11 mouse cellular contexts compared by ENCODE assay signal in the genomic region with DNA sequence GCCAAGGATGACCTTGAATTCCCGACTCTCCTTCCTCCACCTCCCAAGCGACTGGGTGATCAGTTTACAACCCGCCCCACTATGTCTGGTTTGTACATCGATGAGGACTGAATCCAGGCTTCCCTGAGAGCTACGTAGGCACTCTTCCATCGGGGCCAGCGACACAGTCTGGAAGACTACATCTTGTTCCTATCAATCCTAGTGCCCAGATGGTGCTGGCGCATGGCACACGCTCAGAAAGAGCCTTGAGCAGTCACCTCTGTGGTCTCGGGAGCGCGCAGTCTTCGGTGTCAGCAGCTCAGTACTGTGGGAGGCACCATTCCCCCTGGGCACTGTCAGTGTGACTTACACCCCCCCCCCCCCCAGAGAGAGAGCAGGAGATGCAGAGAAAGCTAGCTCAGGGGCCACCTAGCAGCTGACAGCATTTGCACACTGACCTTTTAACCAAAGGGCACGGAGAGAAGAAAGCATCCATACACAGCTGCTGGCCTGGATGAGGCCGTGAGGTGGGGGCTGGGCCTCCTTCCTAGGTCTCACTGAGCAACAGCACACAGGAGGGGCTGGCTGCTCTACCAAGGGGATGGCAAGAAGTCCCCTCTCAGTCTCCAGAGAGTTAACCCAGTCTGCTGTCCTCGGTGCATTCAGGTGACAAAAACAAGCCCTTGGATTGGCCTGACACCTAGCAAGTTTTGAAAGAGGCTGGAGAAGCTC. TPM values are rescaled to one million over a fixed set of nuclear protein-coding genes. Genes with fewer than 3 reads are reported as not detected.
DNase-seq lines count a peak whose midpoint lies in the region; ATAC-seq and TF ChIP-seq lines count a peak whose summit lies in the region.
"Had no signal": no experiment of that assay in that cellular context is flagged by ENCODE, and none has a peak within 500 bp of the region (broad histone marks: within the 10 kb centered on the region; RNA-seq: fewer than 3 reads in every experiment).

No protein-coding gene starts in this region.

- H3K9me3 ChIP-seq in hindbrain, postnatal 0 days (ENCODE audit: low read length), result no peaks in the 10 kb centered on the region
- no peaks in the 10 kb centered on the region for H3K9me3 ChIP-seq in lung, postnatal 0 days (ENCODE audit: low read length)

- no peak for TF ChIP-seq EP300 in lung, postnatal 0 days (IDR thresholded peaks at IDR 0.05)

- no peaks in the 10 kb centered on the region for H3K27me3 ChIP-seq in hindbrain, postnatal 0 days (ENCODE audit: insufficient read depth, low read length)
- H3K27me3 ChIP-seq in lung, postnatal 0 days (replicated peaks; ENCODE audit: insufficient read depth, low read length), result no peaks in the 10 kb centered on the region

- no peak overlapping the region for H3K4me3 ChIP-seq in layer of hippocampus, adult 2 months
- H3K4me3 ChIP-seq in hindbrain, postnatal 0 days (ENCODE audit: low read length), result no peak overlapping the region
- no peak overlapping the region for H3K4me3 ChIP-seq in lung, postnatal 0 days (ENCODE audit: low read depth, low read length)
- H3K4me3 ChIP-seq: left cerebral cortex, adult 2 months had no signal

- peaks cover 38% of the 10 kb centered on the region for H3K4me1 ChIP-seq in hindbrain, postnatal 0 days (ENCODE audit: insufficient read depth, low read length)
- peaks cover 24% of the 10 kb centered on the region for H3K4me1 ChIP-seq in lung, postnatal 0 days (ENCODE audit: insufficient read depth, low read depth, low read length)

- no peak for TF ChIP-seq CTCF in layer of hippocampus, adult 2 months (conservative IDR thresholded peaks at IDR 0.05)
- TF ChIP-seq CTCF in hindbrain, postnatal 0 days (IDR thresholded peaks at IDR 0.05; ENCODE audit: low read depth), result no peak
- TF ChIP-seq CTCF in lung, postnatal 0 days (IDR thresholded peaks at IDR 0.05), result no peak

- H3K36me3 ChIP-seq in hindbrain, postnatal 0 days (ENCODE audit: insufficient read depth, low read length), result no peaks in the 10 kb centered on the region
- no peaks in the 10 kb centered on the region for H3K36me3 ChIP-seq in lung, postnatal 0 days (ENCODE audit: insufficient read depth, low read length)

- H3K4me2 ChIP-seq in hindbrain, postnatal 0 days (ENCODE audit: low read depth, low read length), result no peak overlapping the region
- no peak overlapping the region for H3K4me2 ChIP-seq in lung, postnatal 0 days (replicated peaks; ENCODE audit: low read depth, low read length)

- no peak for DNase-seq in layer of hippocampus, adult 2 months (ENCODE audit: low spot score in 2 of 2)
- DNase-seq in layer of hippocampus, postnatal 10 days (ENCODE audit: low spot score in 2 of 2), result no peak
- peak; percentile 65 for DNase-seq in embryo, embryonic 9.5 days (ENCODE audit: extremely low spot score)
- DNase-seq in hindbrain, postnatal 0 days (ENCODE audit: low spot score), result no peak
- peak; percentile 73 for DNase-seq in retina, embryonic 14.5 days (ENCODE audit: low spot score)
- DNase-seq in lung, postnatal 0 days (ENCODE audit: low spot score), result no peak
- DNase-seq in spleen, postnatal 10 days (ENCODE audit: low spot score in 2 of 2), result no peak
- DNase-seq: adrenal gland, postnatal 25 days; heart, postnatal 14 days; lung, postnatal 4 days had no signal

- no peak overlapping the region for H3K9ac ChIP-seq in hindbrain, postnatal 0 days (replicated peaks; ENCODE audit: low read length)
- H3K9ac ChIP-seq in lung, postnatal 0 days (replicated peaks; ENCODE audit: low read depth), result no peak overlapping the region

- 45% methylated on average over 16 of the region's 16 CpGs for WGBS in hindbrain, postnatal 0 days
- 70% methylated on average over 16 of the region's 16 CpGs for WGBS in lung, postnatal 0 days

- H3K27ac ChIP-seq in layer of hippocampus, adult 2 months, result peak overlapping the region; percentile 79
- peak overlapping the region; percentile 32 for H3K27ac ChIP-seq in hindbrain, postnatal 0 days
- H3K27ac ChIP-seq in lung, postnatal 0 days (ENCODE audit: low read length), result no peak overlapping the region
- H3K27ac ChIP-seq: left cerebral cortex, adult 2 months had no signal

- ATAC-seq in hindbrain, postnatal 0 days, result no peak
- no peak for ATAC-seq in lung, postnatal 0 days

RNA-seq across cellular contexts. Expression of a gene that starts 10.3 kb away (rescaled TPM):
- total RNA-seq in layer of hippocampus, adult 2 months (2021), result 100 to 1,000 TPM; 138 to 139 TPM
- total RNA-seq in layer of hippocampus, postnatal 10 days (2021), result 100 to 1,000 TPM; 129 to 134 TPM
- 263 and 269 TPM in 2 replicates for total RNA-seq in hindbrain, postnatal 0 days (2014; rRNA removed)
- 85.4 and 87.8 TPM in 2 replicates for polyA plus RNA-seq in hindbrain, postnatal 0 days (2015; fragmentation: Nextera tagmentation; extraction: Ambion mirVana)
- 54.3 and 54.6 TPM in 2 replicates for polyA plus RNA-seq in lung, postnatal 0 days (2015; fragmentation: Nextera tagmentation; extraction: Ambion mirVana)

RNA-seq across cellular contexts. Expression of a gene that starts 32.0 kb away (rescaled TPM):
- total RNA-seq in layer of hippocampus, adult 2 months (2021), result 1 to 10 TPM; 7.7 to 8.4 TPM
- total RNA-seq in layer of hippocampus, postnatal 10 days (2021), result 1 to 10 TPM; 7.4 to 9.3 TPM
- 36.6 and 37.3 TPM in 2 replicates for total RNA-seq in hindbrain, postnatal 0 days (2014; rRNA removed)
- polyA plus RNA-seq in hindbrain, postnatal 0 days (2015; fragmentation: Nextera tagmentation; extraction: Ambion mirVana), result 20.6 and 22.0 TPM in 2 replicates
- 11.4 and 11.6 TPM in 2 replicates for polyA plus RNA-seq in lung, postnatal 0 days (2015; fragmentation: Nextera tagmentation; extraction: Ambion mirVana)

RNA-seq across cellular contexts. Expression of a gene that starts 51.8 kb away (rescaled TPM):
- total RNA-seq in layer of hippocampus, adult 2 months (2021), result 10 to 100 TPM; 15.2 to 15.5 TPM
- total RNA-seq in layer of hippocampus, postnatal 10 days (2021), result 10 to 100 TPM; 16.3 to 18.3 TPM
- 20.2 and 21.2 TPM in 2 replicates for total RNA-seq in hindbrain, postnatal 0 days (2014; rRNA removed)
- polyA plus RNA-seq in hindbrain, postnatal 0 days (2015; fragmentation: Nextera tagmentation; extraction: Ambion mirVana), result 7.4 and 8.4 TPM in 2 replicates
- 7.9 and 9.7 TPM in 2 replicates for polyA plus RNA-seq in lung, postnatal 0 days (2015; fragmentation: Nextera tagmentation; extraction: Ambion mirVana)

Comparison
In these comparisons a context has a peak if more than half of its experiments do, and no peak if none do; other contexts are left out.
1. DNase-seq: peak in embryo, embryonic 9.5 days (single experiment) and retina, embryonic 14.5 days (single experiment); none in layer of hippocampus, adult 2 months (0 of 2), layer of hippocampus, postnatal 10 days (0 of 2), hindbrain, postnatal 0 days (single experiment), lung, postnatal 0 days (single experiment) and spleen, postnatal 10 days (0 of 2).